Mouse (Mus musculus) liver, postnatal 0 days (tissue): ENCODE results near the gene Pradc1. TPM values are rescaled to one million over a fixed set of nuclear protein-coding genes. Genes with fewer than 3 reads are reported as not detected.
A peak's percentile ranks its signal among the peaks of the same experiment; 100 is the strongest.

Experiments used
- ATAC-seq: fragments of 200-750 bp; cut with Nextera tagmentation; 2 replicates; pipeline ENCODE4 v1.8.0; 2017; ENCODE audit warnings: mild to moderate bottlenecking, moderate library complexity
- DNase-seq: peaks from one replicate; pipeline ENCODE4 v3.0.0-alpha.2; 2016
- H3K27ac ChIP-seq: fragments of 300-500 bp; sonication (generic); 2 replicates; pipeline ENCODE4 v1.5.1; 2014; ENCODE audit warnings: antibody characterized with exemption, moderate library complexity, mild to moderate bottlenecking, low read depth
- H3K27me3 ChIP-seq: fragments of 300-500 bp; sonication (generic); 2 replicates; pipeline ENCODE4 v1.6.1; 2014; ENCODE audit warnings: low read length, control low read depth, mixed read lengths; ENCODE audit not compliant: insufficient read depth
- H3K36me3 ChIP-seq: fragments of 300-500 bp; sonication (generic); replicated peaks from 2 replicates; pipeline ENCODE4 v1.6.1; 2014; ENCODE audit warnings: mild to moderate bottlenecking, control low read depth, low read length, moderate library complexity, mixed read lengths; ENCODE audit not compliant: insufficient read depth
- H3K4me1 ChIP-seq: fragments of 300-500 bp; sonication (generic); 2 replicates; pipeline ENCODE4 v1.6.1; 2014; ENCODE audit warnings: antibody characterized with exemption, mild to moderate bottlenecking, control low read depth; ENCODE audit not compliant: insufficient read depth
- H3K4me2 ChIP-seq: fragments of 300-500 bp; sonication (generic); 2 replicates; pipeline ENCODE4 v1.6.1; 2014; ENCODE audit warnings: low read depth, mild to moderate bottlenecking, low read length, moderate library complexity, mixed read lengths
- H3K4me3 ChIP-seq: fragments of 300-500 bp; sonication (generic); 2 replicates; pipeline ENCODE4 v1.5.1; 2014; ENCODE audit warnings: low read depth, low read length
- H3K9ac ChIP-seq: fragments of 300-500 bp; sonication (generic); replicated peaks from 2 replicates; pipeline ENCODE4 v1.6.1; 2014; ENCODE audit warnings: mild to moderate bottlenecking, moderate library complexity
- H3K9me3 ChIP-seq: fragments of 300-500 bp; sonication (generic); 2 replicates; pipeline ENCODE4 v1.6.1; 2016; ENCODE audit warnings: mild to moderate bottlenecking, control low read depth, low read length, mixed read lengths
- CTCF ChIP-seq: sonication (generic); IDR thresholded peaks from 2 replicates; pipeline ENCODE4 v1.5.1; 2016; ENCODE audit warnings: antibody characterized with exemption, low read depth
- EP300 ChIP-seq: IDR thresholded peaks from 2 replicates; pipeline ENCODE4 v1.6.1; 2016; ENCODE audit warnings: antibody characterized with exemption, low read depth, mild to moderate bottlenecking
- WGBS: fragments of 180-500 bp; shearing (Covaris S2); extraction: QIAGEN DNeasy Blood & Tissue Kit; methylation state at CpG from one replicate; pipeline ENCODE4 v1.1.7; 2014; ENCODE audit not compliant: insufficient replicate concordance; 5-methylcytosine and 5-hydroxymethylcytosine counted together
- polyA plus RNA-seq: library from polyadenylated mRNA; unstranded; fragments of >200 nt; fragmentation: Nextera tagmentation; extraction: Ambion mirVana; gene quantifications from 2 replicates; pipeline ENCODE4 v1.2.1, GENCODE M21; 2015

Gene Pradc1
- polyA plus RNA-seq = 16.6 and 17.2 TPM in 2 replicates

DNA sequence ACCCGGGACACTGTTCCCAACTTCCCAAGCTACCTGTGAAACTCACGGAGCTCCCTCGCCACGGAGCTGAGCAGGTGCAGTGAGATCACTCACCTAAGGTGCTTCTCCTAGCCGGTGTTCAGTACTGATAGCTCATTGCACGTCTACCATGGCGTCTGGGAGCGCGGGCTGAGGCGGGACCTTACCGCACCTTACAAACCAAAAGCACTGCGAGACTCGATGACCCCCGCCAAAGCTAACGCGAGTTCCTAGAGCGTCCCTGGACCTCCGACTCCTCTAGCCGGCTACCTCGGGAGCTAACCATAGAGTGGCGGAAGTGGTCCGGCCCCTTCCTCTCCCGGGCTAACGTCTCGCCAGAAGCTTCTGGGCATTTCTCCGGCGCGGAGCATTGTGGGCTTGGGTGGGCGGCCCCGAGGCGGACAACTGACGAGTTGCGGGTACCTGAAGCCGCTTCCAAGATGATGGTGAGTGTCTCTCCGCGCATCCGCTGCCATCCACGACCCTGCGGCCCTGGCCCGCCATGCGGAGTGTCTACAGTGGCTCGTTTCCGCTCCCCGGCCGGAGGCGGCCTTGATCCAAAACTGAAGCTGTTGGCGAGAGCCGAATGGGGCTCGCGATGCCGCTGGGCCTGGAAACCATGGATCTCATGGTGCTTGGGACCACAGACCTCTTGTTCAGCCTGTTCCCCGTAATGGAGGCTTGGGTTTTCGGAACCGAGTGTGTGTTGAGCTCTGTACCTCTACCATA, at the start of gene Pradc1:
TSS of gene Pradc1 (minus strand) at position 307 of the 747 bp plus-strand sequence.
- Histone ChIP-seq H3K4me3 (peak within 1 kb of the TSS; percentile 83), H3K4me1 (peaks cover 44% of the 10 kb centered on the region), H3K36me3 (peaks cover 5% of the 10 kb centered on the region; the same call in 1 of the 2 replicates), H3K4me2 (peak within 1 kb of the TSS; percentile 97), H3K9ac (peak within 1 kb of the TSS; percentile 93), H3K9me3 (no peaks in the 10 kb centered on the region), H3K27ac (peak within 1 kb of the TSS; percentile 89), H3K27me3 (no peaks in the 10 kb centered on the region)
- DNase-seq (peak; percentile 96), ATAC-seq (peak; percentile 79)
- no peak for TF ChIP-seq CTCF
- peak; percentile 70 for TF ChIP-seq EP300
- WGBS = under 1% methylated on average over 53 of the region's 54 CpGs

DNA sequence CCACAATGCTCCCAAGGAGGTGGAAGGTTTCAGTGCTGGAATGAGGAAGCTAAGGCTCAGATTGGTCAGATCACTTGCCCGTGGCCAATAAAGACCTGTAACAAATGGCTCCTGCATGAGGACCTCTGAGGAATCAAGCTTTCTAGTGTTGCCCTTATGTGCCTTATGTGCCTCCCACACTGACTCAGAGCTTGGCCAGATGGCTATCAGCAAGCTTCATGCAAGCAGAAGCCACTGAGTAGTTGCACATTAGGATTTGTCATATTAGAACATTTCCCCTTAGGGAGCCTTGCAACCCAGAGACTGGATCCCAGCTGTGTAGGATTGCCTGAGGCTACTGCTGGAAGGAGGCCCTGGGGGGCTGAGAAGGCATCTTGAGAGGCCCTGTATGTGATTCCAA, 48.6 kb upstream of the Pradc1 start:
- H3K36me3 ChIP-seq = no peaks in the 10 kb centered on the region
- peaks cover 26% of the 10 kb centered on the region for H3K27me3 ChIP-seq
- H3K9me3 ChIP-seq = no peaks in the 10 kb centered on the region
- no peak overlapping the region for H3K9ac ChIP-seq
- peaks cover 7% of the 10 kb centered on the region for H3K4me1 ChIP-seq
- TF ChIP-seq CTCF = no peak
- no peak for TF ChIP-seq EP300
- no peak overlapping the region for H3K4me3 ChIP-seq
- H3K27ac ChIP-seq = no peak overlapping the region
- ATAC-seq = no peak
- H3K4me2 ChIP-seq = no peak overlapping the region
- 50% methylated on average over 1 of the region's 1 CpGs for WGBS
- DNase-seq = no peak

DNA sequence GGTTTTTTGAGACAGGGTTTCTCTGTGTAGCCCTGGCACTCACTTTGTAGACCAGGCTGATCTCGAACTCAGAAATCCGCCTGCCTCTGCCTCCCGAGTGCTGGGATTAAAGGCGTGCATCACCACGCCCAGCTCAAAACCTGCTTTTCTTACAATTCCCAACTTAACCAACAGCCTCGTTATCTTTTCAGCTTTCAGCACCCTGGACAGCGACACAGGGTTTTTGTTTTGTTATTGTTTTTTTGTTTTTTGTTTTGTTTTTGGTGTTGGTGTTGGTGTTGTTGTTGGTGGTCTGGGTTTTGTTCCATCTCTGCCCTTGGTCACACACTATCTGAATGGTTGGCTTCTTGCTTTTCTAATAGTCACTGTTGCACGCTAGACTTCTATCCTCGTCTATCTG, 46.4 kb upstream of the Pradc1 start:
- Histone ChIP-seq H3K27me3 (peaks cover 15% of the 10 kb centered on the region), H3K36me3 (no peaks in the 10 kb centered on the region), H3K9ac (no peak overlapping the region), H3K4me3 (no peak overlapping the region), H3K9me3 (no peaks in the 10 kb centered on the region), H3K27ac (no peak overlapping the region), H3K4me2 (no peak overlapping the region), H3K4me1 (peaks cover 7% of the 10 kb centered on the region)
- ATAC-seq (no peak), DNase-seq (no peak)
- WGBS = 55% methylated on average over 9 of the region's 9 CpGs
- no peak for TF ChIP-seq EP300
- TF ChIP-seq CTCF = no peak

DNA sequence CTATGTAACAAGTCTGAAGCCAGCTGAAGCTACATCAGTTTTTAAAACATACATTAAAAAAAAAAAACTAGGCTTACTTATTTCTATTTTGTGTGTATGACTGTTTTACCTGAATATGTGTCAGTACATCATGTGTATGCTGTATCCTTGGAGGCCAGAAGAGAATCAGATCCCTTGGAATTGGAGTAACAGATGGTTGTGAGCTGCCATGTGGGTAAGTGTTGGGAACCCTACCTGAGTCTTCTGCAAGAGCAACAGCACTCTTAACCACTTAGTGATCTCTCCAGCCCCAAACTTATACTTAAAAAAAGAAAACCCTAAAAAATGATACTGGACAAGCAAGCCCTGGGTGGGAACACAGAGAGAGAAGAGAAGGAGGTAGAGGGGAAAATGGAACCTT, 45.2 kb upstream of the Pradc1 start:
- TF ChIP-seq EP300 = no peak
- no peak for TF ChIP-seq CTCF
- Histone ChIP-seq H3K4me3 (no peak overlapping the region), H3K27ac (no peak overlapping the region), H3K36me3 (no peaks in the 10 kb centered on the region), H3K9me3 (no peaks in the 10 kb centered on the region), H3K27me3 (peaks cover 3% of the 10 kb centered on the region), H3K4me2 (no peak overlapping the region), H3K4me1 (no peaks in the 10 kb centered on the region), H3K9ac (no peak overlapping the region)
- ATAC-seq (no peak), DNase-seq (no peak)

DNA sequence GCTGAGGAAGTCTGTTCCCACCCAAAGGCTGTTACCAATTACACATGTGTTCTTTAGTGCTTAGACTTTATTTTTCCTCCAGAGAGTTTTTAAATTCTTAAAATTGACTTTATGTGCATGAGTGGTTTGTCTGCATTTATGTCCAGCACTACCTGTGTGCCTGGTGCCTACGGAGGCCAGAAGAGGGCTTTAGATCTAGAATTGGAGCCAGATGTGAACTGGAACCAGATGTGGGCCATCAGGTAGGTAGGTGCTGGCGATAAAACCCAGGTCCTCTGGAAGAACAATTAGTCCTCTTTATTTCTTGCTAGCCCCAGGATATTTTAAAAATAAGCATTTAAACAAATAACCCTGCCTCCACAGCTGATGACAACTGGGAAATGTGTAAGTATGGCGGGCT, 39.8 kb upstream of the Pradc1 start:
- WGBS = 76% methylated on average over 3 of the region's 3 CpGs
- H3K27me3 ChIP-seq = no peaks in the 10 kb centered on the region
- H3K27ac ChIP-seq = no peak overlapping the region
- no peak for TF ChIP-seq CTCF
- TF ChIP-seq EP300 = no peak
- no peaks in the 10 kb centered on the region for H3K4me1 ChIP-seq
- no peak for ATAC-seq
- H3K4me2 ChIP-seq = no peak overlapping the region
- no peak overlapping the region for H3K9ac ChIP-seq
- DNase-seq = no peak
- H3K9me3 ChIP-seq = no peaks in the 10 kb centered on the region
- H3K36me3 ChIP-seq = no peaks in the 10 kb centered on the region
- no peak overlapping the region for H3K4me3 ChIP-seq

DNA sequence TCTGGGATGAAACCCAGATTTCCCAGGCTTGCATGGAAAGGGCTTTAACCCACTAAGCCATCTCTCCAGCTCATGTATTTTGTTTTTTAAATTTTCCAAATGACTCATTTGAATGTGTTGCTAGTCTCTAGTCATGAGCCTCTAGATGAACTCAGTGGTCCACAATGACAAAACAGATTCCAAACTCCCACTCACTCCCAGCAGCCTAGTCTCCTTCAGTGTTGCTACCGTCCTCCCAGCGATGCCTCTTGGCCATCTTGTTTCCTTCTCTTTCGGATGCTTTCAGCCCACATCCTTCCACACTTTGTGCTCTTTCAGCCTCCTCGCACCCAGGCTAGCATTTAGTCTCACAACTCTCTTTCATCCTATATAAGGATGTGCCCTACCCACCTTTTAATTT, 38.5 kb upstream of the Pradc1 start:
- H3K4me2 ChIP-seq = no peak overlapping the region

More for the DNA sequence above, 38.5 kb upstream of the Pradc1 start:
- TF ChIP-seq EP300 (no peak), CTCF (no peak)
- WGBS = 76% methylated on average over 4 of the region's 4 CpGs
- ATAC-seq = no peak
- Histone ChIP-seq H3K36me3 (no peaks in the 10 kb centered on the region), H3K27ac (no peak overlapping the region), H3K4me1 (no peaks in the 10 kb centered on the region), H3K27me3 (0 out of 2 replicates have a peak, but pooled peaks cover under 1% of the 10 kb centered on the region), H3K9me3 (no peaks in the 10 kb centered on the region), H3K9ac (no peak overlapping the region), H3K4me3 (no peak overlapping the region)
- DNase-seq = no peak
